Mouse (Mus musculus): ENCODE measurements around the gene Cmtm8.

- no peak for TF ChIP-seq CTCF (IDR thresholded peaks at IDR 0.05; ENCODE audit: insufficient read depth, low read length)
- no peak for TF ChIP-seq POLR2A (IDR thresholded peaks at IDR 0.05; ENCODE audit: borderline replicate concordance, extremely low read depth, low read depth, low read length)
Measured at GRCm38 (mm10) chr9:114793764-114794295, 50.1 kb downstream of the Cmtm8 start.

All from lung, adult 2 months (tissue).